Comparison of ENCODE assay signal across 8 mouse cellular contexts in genomic region chr17:33941381-33941780, GRCm38 (mm10). TPM values are rescaled to one million over a fixed set of nuclear protein-coding genes. Genes with fewer than 3 reads are reported as not detected.
DNase-seq lines count a peak whose midpoint lies in the region; ATAC-seq and TF ChIP-seq lines count a peak whose summit lies in the region.

No protein-coding gene starts in this region.

- WGBS in embryonic facial prominence, embryonic 12.5 days = 55% methylated on average over 19 of the region's 19 CpGs
- WGBS in hindbrain, postnatal 0 days = 65% methylated on average over 19 of the region's 19 CpGs
- whole genome bisulfite sequencing in midbrain, embryonic 16.5 days = 68% methylated on average over 19 of the region's 19 CpGs

- no peaks in the 10 kb centered on the region for H3K27me3 ChIP-seq in embryonic facial prominence, embryonic 12.5 days
- no peaks in the 10 kb centered on the region for H3K27me3 ChIP-seq in hindbrain, postnatal 0 days (ENCODE audit: insufficient read depth, low read length)
- no peaks in the 10 kb centered on the region for H3K27me3 ChIP-seq in midbrain, embryonic 16.5 days (ENCODE audit: control insufficient read depth, insufficient read depth, low read depth, low read length)

- no peak for DNase-seq in left cerebral cortex, adult 2 months (ENCODE audit: extremely low spot score in 1 of 2, low spot score in 2 of 2)
- no peak for DNase-seq in left cerebral cortex, postnatal 36 days (ENCODE audit: low spot score in 2 of 2)
- no peak for DNase-seq in hindbrain, postnatal 0 days (ENCODE audit: low spot score)
- DNase-seq in adrenal gland, postnatal 25 days = no peak
- DNase-seq in embryo, embryonic 11 days = no peak

- no peak for TF ChIP-seq CTCF in left cerebral cortex, adult 2 months (IDR thresholded peaks at IDR 0.05)
- no peak for TF ChIP-seq CTCF in hindbrain, postnatal 0 days (IDR thresholded peaks at IDR 0.05; ENCODE audit: low read depth)

- peak overlapping the region; percentile 92 for H3K4me2 ChIP-seq in embryonic facial prominence, embryonic 12.5 days (replicated peaks)
- H3K4me2 ChIP-seq in hindbrain, postnatal 0 days (ENCODE audit: low read depth, low read length) = peak overlapping the region; percentile 96
- H3K4me2 ChIP-seq in midbrain, embryonic 16.5 days (ENCODE audit: low read length) = peak overlapping the region; percentile 99

- intact Hi-C loops in left cerebral cortex, adult 2 months (cut with DNase I) = no loop called here
- intact Hi-C loops in left cerebral cortex, postnatal 36 days (cut with DNase I) = no loop called here

- no peaks in the 10 kb centered on the region for H3K9me3 ChIP-seq in embryonic facial prominence, embryonic 12.5 days
- no peaks in the 10 kb centered on the region for H3K9me3 ChIP-seq in hindbrain, postnatal 0 days (ENCODE audit: low read length)
- H3K9me3 ChIP-seq in midbrain, embryonic 16.5 days (replicated peaks; ENCODE audit: control insufficient read depth, low read length, poor library complexity, severe bottlenecking) = no peaks in the 10 kb centered on the region

- no peak for ATAC-seq in embryonic facial prominence, embryonic 12.5 days (ENCODE audit: insufficient number of reproducible peaks, insufficient read depth, low FRiP score, low TSS enrichment)
- ATAC-seq in hindbrain, postnatal 0 days = no peak
- ATAC-seq in midbrain, embryonic 16.5 days = no peak
- ATAC-seq in CD4-positive, CD25-positive, alpha-beta regulatory T cell, adult 4 months = no peak

- peak overlapping the region; percentile 71 for H3K9ac ChIP-seq in embryonic facial prominence, embryonic 12.5 days
- H3K9ac ChIP-seq in hindbrain, postnatal 0 days (replicated peaks; ENCODE audit: low read length) = peak overlapping the region; percentile 77
- peak overlapping the region; percentile 84 for H3K9ac ChIP-seq in midbrain, embryonic 16.5 days (ENCODE audit: low read depth, low read length)

- peaks cover 41% of the 10 kb centered on the region for H3K36me3 ChIP-seq in embryonic facial prominence, embryonic 12.5 days
- peaks cover 18% of the 10 kb centered on the region for H3K36me3 ChIP-seq in hindbrain, postnatal 0 days (ENCODE audit: insufficient read depth, low read length)
- H3K36me3 ChIP-seq in midbrain, embryonic 16.5 days (ENCODE audit: control insufficient read depth, insufficient read depth, low read length) = peaks cover 23% of the 10 kb centered on the region

- H3K4me1 ChIP-seq in embryonic facial prominence, embryonic 12.5 days = peaks cover 14% of the 10 kb centered on the region
- peaks cover 15% of the 10 kb centered on the region for H3K4me1 ChIP-seq in hindbrain, postnatal 0 days (ENCODE audit: insufficient read depth, low read length)
- H3K4me1 ChIP-seq in midbrain, embryonic 16.5 days (ENCODE audit: control insufficient read depth, insufficient read depth, low read length) = peaks cover 18% of the 10 kb centered on the region

- H3K4me3 ChIP-seq in left cerebral cortex, adult 2 months = peak overlapping the region; percentile 75
- peak overlapping the region; percentile 79 for H3K4me3 ChIP-seq in embryonic facial prominence, embryonic 12.5 days
- peak overlapping the region; percentile 82 for H3K4me3 ChIP-seq in hindbrain, postnatal 0 days (ENCODE audit: low read length)
- H3K4me3 ChIP-seq in midbrain, embryonic 16.5 days (ENCODE audit: low read depth, low read length) = peak overlapping the region; percentile 85

- H3K27ac ChIP-seq in left cerebral cortex, adult 2 months = no peak overlapping the region
- H3K27ac ChIP-seq in embryonic facial prominence, embryonic 12.5 days = no peak overlapping the region
- H3K27ac ChIP-seq in hindbrain, postnatal 0 days = no peak overlapping the region
- H3K27ac ChIP-seq in midbrain, embryonic 16.5 days (ENCODE audit: low read length) = no peak overlapping the region

RNA-seq across cellular contexts. Expression of gene Wdr46, which starts 0.9 kb away (rescaled TPM):
- 10 to 100 TPM; 14.7 to 18.4 TPM for total RNA-seq in left cerebral cortex, adult 2 months (2021)
- total RNA-seq in left cerebral cortex, postnatal 36 days (2021) = 10 to 100 TPM; 12.6 to 15.0 TPM
- 44.9 and 49.6 TPM in 2 replicates for polyA plus RNA-seq in embryonic facial prominence, embryonic 12.5 days (2016; fragmentation: Nextera tagmentation; extraction: Ambion mirVana)
- total RNA-seq in hindbrain, postnatal 0 days (2014; rRNA removed) = 16.6 and 16.8 TPM in 2 replicates
- 16.7 and 17.9 TPM in 2 replicates for polyA plus RNA-seq in hindbrain, postnatal 0 days (2015; fragmentation: Nextera tagmentation; extraction: Ambion mirVana)
- 19.2 TPM in 2 replicates for polyA plus RNA-seq in midbrain, embryonic 16.5 days (2015; fragmentation: Nextera tagmentation; extraction: Ambion mirVana)
- polyA plus RNA-seq in CD4-positive, CD25-positive, alpha-beta regulatory T cell, adult 4 months (2017; shearing (Covaris generic)) = 10 to 100 TPM; 11.5 to 14.3 TPM
- total RNA-seq in adrenal gland, postnatal 25 days (2021) = 38.7 and 40.4 TPM in 2 replicates

RNA-seq across cellular contexts. Expression of gene Pfdn6, which starts 1.2 kb away (rescaled TPM):
- 10 to 100 TPM; 93.0 to 97.6 TPM for total RNA-seq in left cerebral cortex, adult 2 months (2021)
- 10 to 100 TPM; 96.1 to 98.3 TPM for total RNA-seq in left cerebral cortex, postnatal 36 days (2021)
- polyA plus RNA-seq in embryonic facial prominence, embryonic 12.5 days (2016; fragmentation: Nextera tagmentation; extraction: Ambion mirVana) = 184 and 192 TPM in 2 replicates
- 25.2 and 43.1 TPM in 2 replicates for total RNA-seq in hindbrain, postnatal 0 days (2014; rRNA removed)
- 168 and 195 TPM in 2 replicates for polyA plus RNA-seq in hindbrain, postnatal 0 days (2015; fragmentation: Nextera tagmentation; extraction: Ambion mirVana)
- polyA plus RNA-seq in midbrain, embryonic 16.5 days (2015; fragmentation: Nextera tagmentation; extraction: Ambion mirVana) = 186 and 191 TPM in 2 replicates
- 100 to 1,000 TPM; 121 to 141 TPM for polyA plus RNA-seq in CD4-positive, CD25-positive, alpha-beta regulatory T cell, adult 4 months (2017; shearing (Covaris generic))
- total RNA-seq in adrenal gland, postnatal 25 days (2021) = 101 and 102 TPM in 2 replicates

RNA-seq across cellular contexts. Expression of gene B3galt4, which starts 9.9 kb away (rescaled TPM):
- 1 to 10 TPM; 6.3 to 6.5 TPM for total RNA-seq in left cerebral cortex, adult 2 months (2021)
- total RNA-seq in left cerebral cortex, postnatal 36 days (2021) = 1 to 10 TPM; 5.5 to 6.7 TPM
- polyA plus RNA-seq in embryonic facial prominence, embryonic 12.5 days (2016; fragmentation: Nextera tagmentation; extraction: Ambion mirVana) = 5.5 and 6.3 TPM in 2 replicates
- 8.9 and 12.3 TPM in 2 replicates for total RNA-seq in hindbrain, postnatal 0 days (2014; rRNA removed)
- 10.7 and 11.6 TPM in 2 replicates for polyA plus RNA-seq in hindbrain, postnatal 0 days (2015; fragmentation: Nextera tagmentation; extraction: Ambion mirVana)
- 15.2 and 16.6 TPM in 2 replicates for polyA plus RNA-seq in midbrain, embryonic 16.5 days (2015; fragmentation: Nextera tagmentation; extraction: Ambion mirVana)
- polyA plus RNA-seq in CD4-positive, CD25-positive, alpha-beta regulatory T cell, adult 4 months (2017; shearing (Covaris generic)) = 10 to 100 TPM; 13.2 to 21.0 TPM
- 8.5 and 8.9 TPM in 2 replicates for total RNA-seq in adrenal gland, postnatal 25 days (2021)

RNA-seq across cellular contexts. Expression of gene Rgl2, which starts 12.0 kb away (rescaled TPM):
- total RNA-seq in left cerebral cortex, adult 2 months (2021) = 10 to 100 TPM; 63.4 to 74.3 TPM
- total RNA-seq in left cerebral cortex, postnatal 36 days (2021) = 10 to 100 TPM; 46.9 to 71.0 TPM
- 60.9 and 64.8 TPM in 2 replicates for polyA plus RNA-seq in embryonic facial prominence, embryonic 12.5 days (2016; fragmentation: Nextera tagmentation; extraction: Ambion mirVana)
- total RNA-seq in hindbrain, postnatal 0 days (2014; rRNA removed) = 91.4 and 116 TPM in 2 replicates
- 36.1 and 36.8 TPM in 2 replicates for polyA plus RNA-seq in hindbrain, postnatal 0 days (2015; fragmentation: Nextera tagmentation; extraction: Ambion mirVana)
- 54.9 and 57.2 TPM in 2 replicates for polyA plus RNA-seq in midbrain, embryonic 16.5 days (2015; fragmentation: Nextera tagmentation; extraction: Ambion mirVana)
- 10 to 100 TPM; 30.2 to 31.4 TPM for polyA plus RNA-seq in CD4-positive, CD25-positive, alpha-beta regulatory T cell, adult 4 months (2017; shearing (Covaris generic))
- total RNA-seq in adrenal gland, postnatal 25 days (2021) = 68.9 and 72.7 TPM in 2 replicates

RNA-seq across cellular contexts. Expression of gene Vps52, which starts 14.2 kb away (rescaled TPM):
- 10 to 100 TPM; 74.6 to 82.7 TPM for total RNA-seq in left cerebral cortex, adult 2 months (2021)
- total RNA-seq in left cerebral cortex, postnatal 36 days (2021) = 10 to 100 TPM; 84.5 to 87.0 TPM
- 55.2 and 55.9 TPM in 2 replicates for polyA plus RNA-seq in embryonic facial prominence, embryonic 12.5 days (2016; fragmentation: Nextera tagmentation; extraction: Ambion mirVana)
- total RNA-seq in hindbrain, postnatal 0 days (2014; rRNA removed) = 55.6 and 57.4 TPM in 2 replicates
- polyA plus RNA-seq in hindbrain, postnatal 0 days (2015; fragmentation: Nextera tagmentation; extraction: Ambion mirVana) = 62.1 and 63.2 TPM in 2 replicates
- polyA plus RNA-seq in midbrain, embryonic 16.5 days (2015; fragmentation: Nextera tagmentation; extraction: Ambion mirVana) = 78.3 and 80.5 TPM in 2 replicates
- polyA plus RNA-seq in CD4-positive, CD25-positive, alpha-beta regulatory T cell, adult 4 months (2017; shearing (Covaris generic)) = 10 to 100 TPM; 27.4 to 47.4 TPM
- 57.4 and 70.0 TPM in 2 replicates for total RNA-seq in adrenal gland, postnatal 25 days (2021)
